Mouse (Mus musculus) brain, embryonic 18.5 days (tissue): ENCODE measurements at regions not wholly inside any gene's neighbourhood (a gene's known extent, or its start where the extent isn't known, plus 50 kb on each side); places are given as distances from the start of the nearest gene placed in this dataset.

Source experiments
- DNase-seq: peaks from one replicate; pipeline ENCODE4 v3.0.0-alpha.2; 2012; ENCODE audit warnings: low read depth, low spot score

DNA sequence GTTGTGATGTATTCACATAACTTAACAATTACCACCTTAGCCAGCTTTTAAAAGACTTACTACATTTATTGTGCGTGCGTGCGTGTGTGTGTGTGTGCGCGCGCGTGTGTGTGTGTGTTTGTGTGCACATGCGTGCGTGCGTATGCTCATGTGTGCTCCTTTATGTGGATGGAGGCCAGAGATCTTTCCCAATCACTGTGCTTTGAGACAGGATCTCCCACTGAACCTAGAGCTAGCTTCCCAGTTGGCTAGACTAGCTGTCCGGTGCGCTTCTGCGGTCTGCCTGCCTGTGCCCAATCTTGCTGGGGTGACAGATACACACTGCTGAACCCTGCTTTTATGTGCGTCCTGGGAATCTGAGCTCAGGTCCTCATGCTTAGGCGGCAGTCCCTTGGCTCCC lies 50.1 kb upstream of the Arhgap29 start:
- no peak for DNase-seq

DNA sequence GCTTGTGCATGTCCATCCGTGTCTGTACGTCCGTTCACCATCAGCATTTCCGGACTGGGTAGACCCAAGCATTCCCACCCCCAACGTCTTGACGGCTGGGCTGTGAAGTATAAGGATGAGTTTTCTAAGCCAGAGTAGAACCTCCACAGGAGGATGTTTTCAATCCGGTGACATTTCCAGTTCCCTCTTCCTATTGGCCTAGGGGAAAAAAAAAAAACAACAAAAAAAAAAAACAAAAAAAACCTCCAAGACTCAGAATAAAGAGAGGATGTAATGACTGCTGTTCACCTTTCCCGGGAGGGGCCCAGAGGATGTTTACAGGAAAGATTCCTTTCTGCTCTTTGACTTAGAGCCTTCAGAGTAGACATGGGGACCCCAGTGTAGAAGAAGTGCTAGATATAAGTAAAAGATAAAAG lies 51.9 kb upstream of the Arhgap29 start:
- DNase-seq, result no peak

GRCm38 (mm10) chr3:121897821-121898574 lies 54.3 kb upstream of the Arhgap29 start:
- DNase-seq, result no peak

GRCm38 (mm10) chr3:121893606-121894005 lies 58.7 kb upstream of the Arhgap29 start:
- DNase-seq, result no peak

GRCm38 (mm10) chr3:121892675-121893074 lies 59.7 kb upstream of the Arhgap29 start:
- no peak for DNase-seq

DNA sequence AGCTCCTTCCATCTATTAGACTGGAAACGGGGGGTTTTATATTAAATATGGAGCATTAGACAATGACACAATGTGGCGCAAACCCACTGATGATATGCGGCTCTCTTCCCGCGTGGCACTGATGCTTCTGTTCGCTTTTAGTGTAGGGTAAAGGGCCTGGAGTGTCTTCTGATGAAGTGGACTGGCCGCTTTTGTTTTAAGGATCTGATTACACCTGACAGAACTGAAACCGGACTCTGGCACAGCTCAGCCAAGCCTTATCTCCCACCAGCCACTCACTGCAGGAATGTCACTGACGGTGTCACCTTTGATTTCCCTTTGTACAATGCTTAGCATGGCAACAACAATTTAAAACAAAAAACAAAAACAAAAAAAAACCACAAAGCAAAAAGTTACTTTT lies 61.0 kb upstream of the Arhgap29 start:
- DNase-seq, result no peak

DNA sequence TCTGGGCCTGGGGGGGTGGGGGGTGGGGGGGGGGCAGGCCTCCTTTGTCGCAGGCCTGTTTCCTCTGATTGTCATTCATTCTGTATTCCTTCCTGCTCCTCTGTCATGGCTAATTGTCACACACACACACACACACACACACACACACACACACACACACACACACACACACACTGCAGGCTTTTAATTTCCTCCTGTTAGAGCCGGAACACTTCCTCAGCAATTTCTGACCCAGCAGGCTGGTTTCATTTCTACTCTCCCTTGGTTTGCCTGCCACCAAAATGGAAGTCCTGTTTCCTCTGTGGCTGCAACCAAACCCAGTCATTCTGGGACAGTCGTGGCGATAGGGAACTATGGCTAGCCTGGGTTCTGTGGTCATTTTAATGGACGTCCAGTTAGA lies 61.8 kb upstream of the Arhgap29 start:
- no peak for DNase-seq

- no peak for DNase-seq
Observed at GRCm38 (mm10) chr3:121886870-121887605, 65.3 kb upstream of the Arhgap29 start.

GRCm38 (mm10) chr3:121886309-121886708 lies 66.0 kb upstream of the Arhgap29 start:
- DNase-seq, result no peak

- no peak for DNase-seq
Observed at GRCm38 (mm10) chr3:121885265-121886178, 66.8 kb upstream of the Arhgap29 start.

- peak; percentile 76 for DNase-seq
Observed at GRCm38 (mm10) chr3:121884328-121885248, 67.8 kb upstream of the Arhgap29 start.

DNA sequence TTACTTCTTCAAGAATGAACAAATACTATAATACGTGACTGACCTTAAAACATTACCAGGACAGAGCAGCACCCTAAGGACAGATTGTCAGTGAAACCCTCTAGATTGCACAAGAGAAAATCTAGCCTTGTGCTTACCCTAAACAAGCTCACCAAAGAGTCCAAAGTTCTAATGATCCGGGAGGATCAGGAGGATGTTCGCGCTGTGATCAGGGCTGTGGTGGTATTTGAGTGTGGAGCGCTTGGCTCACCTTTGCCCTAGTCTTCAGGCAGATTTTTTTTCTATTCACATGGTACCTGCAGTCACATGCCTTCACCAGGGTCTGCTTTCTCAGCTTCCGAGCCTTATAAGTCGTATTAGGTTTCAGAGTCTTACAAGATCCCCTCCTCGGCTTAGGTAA lies 65.3 kb upstream of the Abcd3 start:
- no peak for DNase-seq

GRCm38 (mm10) chr3:121875072-121875471 lies 60.0 kb upstream of the Abcd3 start:
- no peak for DNase-seq

- DNase-seq, result no peak
Observed at GRCm38 (mm10) chr3:121874576-121874975, 59.5 kb upstream of the Abcd3 start.

DNA sequence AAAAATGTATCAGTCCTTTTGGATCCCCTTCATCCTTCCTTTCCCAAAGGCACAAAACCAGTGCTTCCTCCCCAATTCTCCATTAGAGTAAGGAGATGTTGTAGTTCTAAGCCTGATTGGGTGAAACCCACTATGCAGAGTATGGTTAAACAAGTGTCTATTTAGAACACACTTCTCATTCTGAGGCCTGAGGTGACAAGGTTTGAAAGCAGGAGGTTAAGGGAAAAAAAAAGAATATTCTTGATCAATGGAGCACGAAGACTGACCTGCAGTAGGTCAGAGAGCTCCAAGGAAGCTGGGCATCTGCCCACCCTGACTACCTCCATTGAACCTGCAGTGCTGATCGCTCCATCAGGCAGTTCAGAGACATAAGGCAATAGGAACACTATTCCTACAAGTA lies 58.5 kb upstream of the Abcd3 start:
- DNase-seq, result no peak

GRCm38 (mm10) chr3:121872685-121873084 lies 57.6 kb upstream of the Abcd3 start:
- DNase-seq, result no peak

DNA sequence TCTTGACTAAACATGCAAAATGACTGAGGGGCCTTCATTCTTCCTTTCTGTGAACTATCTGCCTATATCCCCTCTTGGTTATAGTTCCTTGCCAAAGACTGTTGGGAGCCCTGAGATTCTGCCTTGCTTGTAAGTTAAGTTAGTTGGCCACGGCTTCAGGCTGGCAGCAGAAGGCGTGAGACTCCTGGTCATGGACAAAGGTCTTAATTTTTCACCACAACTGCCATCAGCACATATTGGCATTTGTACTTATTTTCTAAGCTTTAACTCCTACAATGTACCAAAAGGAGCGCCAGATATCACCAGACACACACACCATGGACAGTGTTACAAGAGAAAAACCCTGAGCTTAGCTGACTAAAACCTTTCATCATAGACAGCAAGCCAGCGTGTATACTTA lies 56.7 kb upstream of the Abcd3 start:
- no peak for DNase-seq

- peak; percentile 16 for DNase-seq
Observed at GRCm38 (mm10) chr3:121870726-121871125, 55.6 kb upstream of the Abcd3 start.

GRCm38 (mm10) chr3:121869694-121870093 lies 54.6 kb upstream of the Abcd3 start:
- peak; percentile 28 for DNase-seq

DNA sequence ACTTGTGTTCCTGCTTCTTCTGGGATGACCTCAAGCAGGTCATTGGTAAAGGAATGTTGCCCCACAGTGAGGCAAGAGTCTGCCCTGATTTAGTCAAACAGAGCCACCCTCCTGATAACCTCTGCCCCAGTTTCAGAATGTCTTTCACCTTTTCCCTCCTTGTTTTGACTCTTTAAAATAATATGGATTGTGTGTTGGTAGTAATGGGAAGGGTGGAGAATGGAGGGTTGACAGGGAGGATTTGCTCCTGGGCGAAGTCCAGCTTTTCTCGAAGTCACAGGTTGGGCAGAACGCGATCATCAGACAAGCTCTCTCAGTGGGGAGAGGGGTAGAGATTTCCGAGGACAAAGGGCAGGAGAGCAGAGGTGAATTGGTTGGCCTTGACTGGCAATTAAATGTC lies 52.2 kb upstream of the Abcd3 start:
- no peak for DNase-seq
